Mouse (Mus musculus) liver, adult 2 months (tissue): ENCODE data around the gene Defb19.

Experiments used
- CTCF ChIP-seq: fragments of 200-500 bp; IDR thresholded peaks from 2 replicates; pipeline ENCODE4 v1.5.1; 2011; ENCODE audit warnings: low read depth, low read length, control low read depth
- POLR2A ChIP-seq: fragments of 200-500 bp; IDR thresholded peaks from 2 replicates; pipeline ENCODE4 v1.6.1; 2011; ENCODE audit warnings: low read length, control low read depth; ENCODE audit not compliant: insufficient read depth; ENCODE audit errors: extremely low read depth

DNA sequence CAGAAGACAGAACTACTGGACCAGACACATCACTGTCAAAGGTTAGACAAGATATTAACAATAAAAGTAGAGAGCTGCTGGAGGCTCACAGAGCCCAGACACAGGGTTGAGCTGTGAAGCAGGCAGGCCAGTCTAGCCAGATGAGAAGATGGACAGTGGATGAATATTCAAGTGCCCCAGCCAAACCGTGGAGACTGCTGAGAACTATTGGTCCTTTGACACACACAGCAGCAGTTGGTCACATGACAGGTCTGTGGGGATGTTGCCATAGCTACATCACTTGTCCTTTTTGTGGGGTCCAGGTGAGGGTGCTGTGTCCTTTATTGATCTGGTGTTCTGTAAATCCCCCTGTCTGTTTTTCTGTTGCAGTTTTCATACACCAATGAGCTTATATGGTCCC, 45.1 kb upstream of the Defb19 start:
- TF ChIP-seq POLR2A = no peak
- no peak for TF ChIP-seq CTCF
